Mouse (Mus musculus) gastrocnemius, postnatal 10 days (tissue): ENCODE results near the gene Krt15. TPM values are rescaled to one million over a fixed set of nuclear protein-coding genes. Genes with fewer than 3 reads are reported as not detected.

Source experiments
- DNase-seq: peaks from one replicate; pipeline ENCODE4 v3.0.0; 2021; ENCODE audit warnings: mixed read lengths
- total RNA-seq, 2 experiments: library from RNA; stranded (reverse); gene quantifications; 2 replicates each; pipeline ENCODE4 v1.2.3; 2021

Krt15 gene
- total RNA-seq, 2 experiments from 2014 or later = not detected

GRCm38 (mm10) chr11:100124901-100125300, 10.8 kb downstream of the Krt15 start:
- DNase-seq = no peak

- no peak for DNase-seq
Measured at GRCm38 (mm10) chr11:100121466-100121865, 14.3 kb downstream of the Krt15 start, which contains the start of gene Krt13. Krt13 (minus strand) TSS chr11:100121566.

- DNase-seq = no peak
Measured at GRCm38 (mm10) chr11:100120331-100120730, 15.4 kb downstream of the Krt15 start.

GRCm38 (mm10) chr11:100113742-100114029, 22.0 kb downstream of the Krt15 start:
- no peak for DNase-seq

GRCm38 (mm10) chr11:100112935-100113741, 22.6 kb downstream of the Krt15 start:
- DNase-seq = no peak

- no peak for DNase-seq
Measured at GRCm38 (mm10) chr11:100105576-100106122, 30.1 kb downstream of the Krt15 start, which contains the start of gene Krt36. Krt36 (minus strand) TSS chr11:100105626.

GRCm38 (mm10) chr11:100102693-100103429, 32.9 kb downstream of the Krt15 start:
- DNase-seq = no peak

GRCm38 (mm10) chr11:100100391-100100790, 35.3 kb downstream of the Krt15 start:
- no peak for DNase-seq

- no peak for DNase-seq
Measured at GRCm38 (mm10) chr11:100097819-100098218, 37.9 kb downstream of the Krt15 start.

- no peak for DNase-seq
Measured at GRCm38 (mm10) chr11:100096141-100096540, 39.6 kb downstream of the Krt15 start, which contains the start of gene Krt35. Krt35 (minus strand) TSS chr11:100096241.

GRCm38 (mm10) chr11:100088378-100089025, 47.2 kb downstream of the Krt15 start:
- DNase-seq = no peak

- no peak for DNase-seq
Measured at GRCm38 (mm10) chr11:100087861-100088260, 47.9 kb downstream of the Krt15 start, which contains the start of gene Krt32. Krt32 (minus strand) TSS chr11:100088226.

Other genes starting within 250 kb of the Krt15 start
- not detected for gene Krtap31-1, start 228.0 kb downstream of the Krt15 start, total RNA-seq
- not detected for gene Gm11565, start 221.2 kb downstream of the Krt15 start, total RNA-seq
- gene Krtap31-2, start 199.6 kb downstream of the Krt15 start, total RNA-seq = not detected
- not detected for gene Krtap9-5, start 187.5 kb downstream of the Krt15 start, total RNA-seq
- gene Krtap29-1, start 156.9 kb downstream of the Krt15 start, total RNA-seq = not detected
- gene Krtap16-1, start 149.3 kb downstream of the Krt15 start, total RNA-seq = not detected
- gene Krtap17-1, start 141.9 kb downstream of the Krt15 start, total RNA-seq = not detected
- not detected for gene Krt33a, start 119.7 kb downstream of the Krt15 start, total RNA-seq
- under 1 TPM; 0.38 to 0.45 TPM for gene Krt33b, start 106.1 kb downstream of the Krt15 start, total RNA-seq
- not detected for gene Krt34, start 94.4 kb downstream of the Krt15 start, total RNA-seq
- gene Krt31, start 85.4 kb downstream of the Krt15 start, total RNA-seq = not detected
- not detected for gene Krt32, start 47.7 kb downstream of the Krt15 start, total RNA-seq
- gene Krt35, start 39.7 kb downstream of the Krt15 start, total RNA-seq = not detected
- gene Krt36, start 30.3 kb downstream of the Krt15 start, total RNA-seq = not detected
- not detected for gene Krt13, start 14.4 kb downstream of the Krt15 start, total RNA-seq
- gene Krt19, start 12.7 kb upstream of the Krt15 start, total RNA-seq = 1 to 10 TPM in 1 of 2 experiments, under 1 TPM in 1; 0.45 to 1.4 TPM
- gene Krt9, start 57.3 kb upstream of the Krt15 start, total RNA-seq = not detected
- not detected for gene Krt14, start 71.6 kb upstream of the Krt15 start, total RNA-seq
- not detected for gene Krt16, start 113.0 kb upstream of the Krt15 start, total RNA-seq
- gene Krt17, start 125.1 kb upstream of the Krt15 start, total RNA-seq = under 1 TPM in 1 of 2 experiments, not detected in 1; 0.14 TPM
- gene Krt42, start 133.9 kb upstream of the Krt15 start, total RNA-seq = not detected
- 100 to 1,000 TPM; 838 to 840 TPM for gene Eif1, start 184.0 kb upstream of the Krt15 start, total RNA-seq
- gene Gast, start 198.5 kb upstream of the Krt15 start, total RNA-seq = not detected
- gene Hap1, start 220.2 kb upstream of the Krt15 start, total RNA-seq = 1 to 10 TPM in 1 of 2 experiments, under 1 TPM in 1; 0.73 to 1.3 TPM